Mouse (Mus musculus) myocyte (in vitro differentiated cells): ENCODE measurements around the gene Xcr1.

ENCODE experiments used
- CEBPB ChIP-seq: IDR thresholded peaks from 2 replicates; pipeline ENCODE4 v1.6.1; 2011; ENCODE audit warnings: mild to moderate bottlenecking, moderate library complexity; ENCODE audit not compliant: poor library complexity, insufficient read depth, severe bottlenecking
- E2F4 ChIP-seq: IDR thresholded peaks from one replicate; pipeline ENCODE4 v1.6.1; 2011; ENCODE audit warnings: mild to moderate bottlenecking, control low read depth, moderate library complexity; ENCODE audit not compliant: insufficient read depth
- MAX ChIP-seq: IDR thresholded peaks from one replicate; pipeline ENCODE4 v1.6.1; 2011; ENCODE audit warnings: low read depth, mild to moderate bottlenecking, control low read depth
- MYOG ChIP-seq, 3 experiments: IDR thresholded peaks; one replicate each; pipeline ENCODE4 v1.6.1; 2011; ENCODE audit warnings: control low read depth in 2 of 3, low read depth in 2 of 3, mild to moderate bottlenecking in 2 of 3; ENCODE audit not compliant: insufficient read length in 2 of 3, control insufficient read depth in 1 of 3, insufficient read depth in 1 of 3
- POLR2A ChIP-seq: IDR thresholded peaks from one replicate; pipeline ENCODE4 v1.6.1; 2011; ENCODE audit warnings: low read depth, mild to moderate bottlenecking, control low read depth, moderate library complexity; ENCODE audit not compliant: insufficient read length
- POLR2AphosphoS2 ChIP-seq: IDR thresholded peaks from one replicate; pipeline ENCODE4 v1.6.1; 2011; ENCODE audit warnings: low read depth, control low read depth; ENCODE audit not compliant: insufficient read length
- REST ChIP-seq: IDR thresholded peaks from one replicate; pipeline ENCODE4 v1.6.1; 2011; ENCODE audit warnings: mild to moderate bottlenecking, control low read depth, moderate library complexity; ENCODE audit not compliant: insufficient read depth, insufficient read length
- SRF ChIP-seq: IDR thresholded peaks from one replicate; pipeline ENCODE4 v1.6.1; 2011; ENCODE audit warnings: low read depth; ENCODE audit not compliant: control insufficient read depth, insufficient read length
- TCF12 ChIP-seq: IDR thresholded peaks from one replicate; pipeline ENCODE4 v1.6.1; 2011; ENCODE audit warnings: mild to moderate bottlenecking, control low read depth; ENCODE audit not compliant: poor library complexity, insufficient read depth, severe bottlenecking
- TCF3 ChIP-seq: IDR thresholded peaks from one replicate; pipeline ENCODE4 v1.6.1; 2011; ENCODE audit warnings: low read depth, control low read depth; ENCODE audit not compliant: insufficient read length
- USF1 ChIP-seq: IDR thresholded peaks from one replicate; pipeline ENCODE4 v1.6.1; 2011; ENCODE audit warnings: low read depth, mild to moderate bottlenecking, control low read depth, moderate library complexity

DNA sequence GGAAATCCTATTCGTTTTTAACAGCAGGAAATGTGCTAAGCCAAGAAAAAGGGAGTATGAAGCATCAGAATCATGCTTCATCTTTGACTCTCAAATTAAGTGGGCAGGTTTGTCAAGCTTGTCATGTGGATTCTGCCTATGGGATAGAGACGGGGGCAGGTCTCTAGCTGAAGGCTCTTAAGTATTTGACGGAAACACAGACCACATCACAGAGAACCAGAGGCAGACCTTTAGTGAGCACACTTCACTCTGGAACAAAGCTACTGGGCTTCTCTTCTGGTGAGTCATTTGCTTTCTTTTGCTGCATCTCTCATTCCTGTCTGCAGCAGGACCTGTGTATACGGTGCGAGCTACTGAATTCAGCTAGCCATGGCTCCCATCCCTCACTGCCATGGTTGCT, 55.6 kb downstream of the Xcr1 start, which contains the start of gene Cxcr6:
- TF ChIP-seq USF1 (no peak), MAX (no peak), TCF12 (no peak), SRF (no peak), POLR2A (no peak), POLR2AphosphoS2 (no peak), CEBPB (no peak), E2F4 (no peak), MYOG (IDR thresholded peaks at IDR 0.05; ENCODE audit: control insufficient read depth in 1 of 3, insufficient read depth in 1 of 3, insufficient read length in 2 of 3, low read depth in 2 of 3) (no peak), TCF3 (no peak), REST (no peak)
